Mouse (Mus musculus) adrenal gland, postnatal 14 days (tissue): ENCODE data around the gene Iqgap3. TPM values are rescaled to one million over a fixed set of nuclear protein-coding genes. Genes with fewer than 3 reads are reported as not detected.

Experiments
- DNase-seq: peaks from one replicate; pipeline ENCODE4 v3.0.0; 2021; ENCODE audit warnings: mixed read lengths
- total RNA-seq: library from RNA; stranded (reverse); gene quantifications from 2 replicates; pipeline ENCODE4 v1.2.3, GENCODE M21; 2021

Gene Iqgap3
- total RNA-seq, 1 experiment from 2014 or later = 8.0 TPM

- DNase-seq = no peak
Observed at GRCm38 (mm10) chr3:88094126-88094525, 12.4 kb downstream of the Iqgap3 start.

DNA sequence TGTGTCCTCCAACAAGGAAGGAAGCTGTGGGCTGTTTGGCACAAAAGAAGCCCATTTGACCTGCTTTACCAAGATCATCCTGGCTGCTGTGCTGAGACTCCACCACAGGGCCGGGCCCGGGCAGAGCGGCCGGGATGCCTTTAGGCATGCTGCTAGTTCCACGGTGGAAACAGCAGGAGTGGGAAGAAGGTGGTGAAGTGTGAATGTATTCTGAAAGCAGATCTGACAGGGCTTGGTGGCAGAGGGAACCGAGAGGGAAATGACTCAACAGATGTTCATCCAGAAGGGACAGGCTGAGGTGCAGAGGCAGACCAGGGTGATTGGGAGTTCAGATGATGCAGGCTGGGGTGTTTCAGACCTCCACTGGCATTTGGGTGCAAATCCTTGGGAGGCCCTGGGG is 15.9 kb downstream of the Iqgap3 start:
- no peak for DNase-seq

- no peak for DNase-seq
Observed at GRCm38 (mm10) chr3:88100251-88100650, 18.5 kb downstream of the Iqgap3 start.

DNA sequence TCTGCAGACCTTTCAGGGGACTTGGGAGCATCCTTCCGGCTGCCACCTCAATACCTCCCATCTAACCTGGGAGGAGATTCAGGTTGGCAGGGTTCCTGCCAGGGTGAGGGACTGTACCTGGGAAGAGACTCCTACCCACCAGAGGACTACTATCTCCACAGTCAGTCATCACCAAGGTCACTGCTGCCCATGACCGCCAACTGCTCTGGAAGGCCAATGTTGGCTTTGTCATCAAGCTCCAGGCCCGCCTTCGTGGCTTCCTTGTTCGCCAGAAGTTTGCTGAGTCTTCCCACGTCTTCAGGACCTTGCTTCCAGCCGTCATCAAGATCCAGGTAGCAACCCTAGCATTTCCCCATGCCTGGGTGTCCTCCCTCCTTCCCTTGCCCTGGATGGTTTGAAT is 20.0 kb downstream of the Iqgap3 start:
- peak; percentile 34 for DNase-seq

GRCm38 (mm10) chr3:88102196-88102595 is 20.4 kb downstream of the Iqgap3 start:
- DNase-seq = no peak

DNA sequence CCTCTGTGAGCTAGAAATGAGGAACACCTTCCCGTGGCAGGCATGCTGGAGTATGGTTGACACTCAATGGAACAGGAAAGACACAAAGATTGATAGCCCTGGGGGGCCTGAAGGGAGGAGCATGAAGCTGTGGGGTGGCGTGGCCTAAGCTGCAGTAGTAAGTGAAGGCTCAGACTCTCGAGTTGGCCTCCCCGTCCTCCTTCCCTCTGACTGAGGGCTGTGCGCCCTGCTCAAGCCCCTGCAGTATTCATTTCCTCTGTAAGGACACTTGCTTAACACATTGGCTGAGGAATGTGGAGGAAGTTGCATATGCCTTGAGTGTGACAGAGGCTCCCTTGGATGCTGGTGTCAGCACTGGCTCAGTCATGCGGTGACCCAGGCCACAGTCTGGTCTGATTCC is 20.8 kb downstream of the Iqgap3 start:
- no peak for DNase-seq

GRCm38 (mm10) chr3:88106126-88106525 is 24.4 kb downstream of the Iqgap3 start:
- DNase-seq = no peak

DNA sequence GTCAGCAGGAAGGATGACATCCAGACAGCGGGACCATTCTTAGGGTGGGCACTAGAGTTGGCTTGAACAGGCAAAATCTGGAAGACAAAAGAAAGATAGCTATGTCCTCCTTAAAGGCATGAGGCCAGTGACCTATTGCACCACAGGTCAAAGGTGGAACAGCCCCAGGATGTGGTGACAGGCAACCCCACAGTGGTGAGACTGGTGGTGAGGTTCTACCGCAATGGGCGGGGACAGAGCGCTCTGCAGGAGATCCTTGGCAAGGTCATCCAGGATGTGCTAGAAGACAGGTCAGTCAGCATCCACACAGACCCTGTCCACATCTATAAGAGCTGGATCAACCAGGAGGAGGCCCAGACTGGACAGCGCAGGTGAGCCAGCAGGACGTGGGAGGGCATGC is 27.4 kb downstream of the Iqgap3 start:
- no peak for DNase-seq

DNA sequence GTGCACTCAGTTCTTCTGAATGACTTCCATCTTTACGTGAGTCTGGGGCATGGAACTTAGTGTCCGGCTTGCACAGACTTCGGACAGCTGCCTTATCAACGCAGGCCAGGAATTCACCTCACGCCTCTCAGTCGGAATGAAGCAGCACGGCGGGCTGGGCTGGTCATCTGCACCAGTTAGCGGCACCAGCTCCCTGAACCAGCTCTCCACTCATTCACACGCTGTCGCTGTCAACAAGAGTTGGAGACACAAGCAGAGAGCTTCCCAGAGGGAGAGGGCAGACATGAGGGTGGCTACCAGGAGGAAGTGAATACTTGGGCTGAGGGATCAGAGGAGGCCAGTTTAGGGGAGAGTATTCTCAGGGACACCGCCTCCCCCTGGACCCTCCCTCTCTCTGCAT is 32.6 kb downstream of the Iqgap3 start:
- DNase-seq = no peak

DNA sequence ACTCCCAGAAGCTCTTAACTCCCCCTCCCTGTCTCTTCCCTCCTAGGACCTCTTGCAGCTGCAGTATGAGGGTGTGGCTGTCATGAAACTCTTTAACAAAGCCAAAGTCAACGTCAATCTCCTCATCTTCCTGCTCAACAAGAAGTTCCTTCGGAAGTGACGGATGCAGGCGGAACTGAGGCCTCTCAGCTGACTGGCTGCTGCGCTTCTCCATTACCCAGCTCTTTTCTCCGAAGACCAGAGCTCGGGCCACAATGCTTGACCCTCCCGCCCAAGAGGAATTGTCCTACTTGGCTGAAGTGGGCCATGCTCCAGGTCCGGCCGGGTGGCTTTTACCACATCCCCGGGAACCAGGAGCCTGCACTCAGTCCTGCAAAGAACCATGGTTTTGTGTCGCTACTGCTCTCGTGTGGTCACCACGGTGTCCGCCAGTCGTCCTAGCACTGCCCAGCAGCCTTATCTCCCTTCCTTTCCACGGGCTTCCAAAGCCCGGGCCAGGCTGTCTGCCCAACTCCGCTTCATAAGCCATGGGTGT is 38.4 kb downstream of the Iqgap3 start:
- DNase-seq = no peak

GRCm38 (mm10) chr3:88121164-88122131 is 39.7 kb downstream of the Iqgap3 start:
- no peak for DNase-seq

DNA sequence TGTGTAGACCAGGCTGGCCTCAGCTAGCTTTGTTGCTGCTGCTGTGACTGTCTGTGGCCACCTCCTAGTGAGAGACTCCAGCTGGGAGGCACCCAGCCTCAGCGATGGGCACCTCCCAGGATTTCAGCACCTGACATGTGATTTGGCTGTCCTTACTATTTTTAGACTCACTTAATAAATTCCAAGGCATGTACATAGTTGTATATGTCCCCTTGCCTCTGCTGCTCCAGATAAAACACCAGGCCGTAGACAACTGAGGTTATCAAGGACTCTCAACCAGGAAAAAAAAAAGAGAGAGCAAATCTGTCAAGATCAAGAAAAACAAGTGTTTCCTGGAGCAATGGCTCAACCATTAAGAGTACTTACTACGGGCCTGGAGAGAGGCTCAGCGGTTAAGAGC is 43.4 kb downstream of the Iqgap3 start:
- no peak for DNase-seq

GRCm38 (mm10) chr3:88126181-88126580 is 44.4 kb downstream of the Iqgap3 start:
- DNase-seq = peak; percentile 41

DNA sequence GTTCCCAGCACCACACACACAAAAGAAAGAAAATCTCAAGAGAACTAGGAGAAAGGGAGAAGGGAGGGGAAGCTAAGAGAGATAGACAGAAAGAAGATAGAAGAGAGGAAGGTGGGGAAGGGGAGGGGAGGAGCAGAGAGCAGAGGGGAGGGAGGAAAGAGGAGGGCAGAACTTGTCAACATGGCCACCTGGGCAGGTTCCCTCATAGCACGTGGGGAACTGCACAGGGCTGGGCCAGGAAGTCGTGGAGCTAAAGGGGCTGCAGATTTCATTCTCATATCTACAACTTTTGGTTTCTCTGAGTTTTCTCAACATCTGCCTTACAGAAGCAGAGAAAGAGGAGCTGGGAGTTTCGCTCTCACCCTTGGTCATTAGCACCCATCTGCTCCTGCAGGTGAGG is 45.9 kb downstream of the Iqgap3 start:
- DNase-seq = no peak

DNA sequence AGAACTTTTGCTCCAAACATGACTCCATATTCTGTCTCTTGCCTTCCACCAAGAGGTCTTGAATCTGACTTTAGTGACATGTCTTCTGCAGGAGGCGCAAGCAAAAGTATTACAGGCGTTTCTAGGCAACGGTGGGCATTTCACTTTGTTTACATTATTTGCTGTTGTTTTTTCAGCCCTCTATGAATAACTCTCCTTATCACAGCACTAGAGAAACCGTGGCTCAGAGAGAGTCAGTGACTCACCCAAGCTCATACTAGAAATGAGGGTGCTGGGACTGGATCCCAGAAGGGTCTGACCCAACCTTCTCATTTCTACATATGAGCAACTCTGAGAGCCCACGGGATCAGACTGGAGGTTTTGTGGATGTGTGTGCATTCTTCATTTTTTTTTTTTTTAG is 46.3 kb downstream of the Iqgap3 start:
- DNase-seq = no peak

DNA sequence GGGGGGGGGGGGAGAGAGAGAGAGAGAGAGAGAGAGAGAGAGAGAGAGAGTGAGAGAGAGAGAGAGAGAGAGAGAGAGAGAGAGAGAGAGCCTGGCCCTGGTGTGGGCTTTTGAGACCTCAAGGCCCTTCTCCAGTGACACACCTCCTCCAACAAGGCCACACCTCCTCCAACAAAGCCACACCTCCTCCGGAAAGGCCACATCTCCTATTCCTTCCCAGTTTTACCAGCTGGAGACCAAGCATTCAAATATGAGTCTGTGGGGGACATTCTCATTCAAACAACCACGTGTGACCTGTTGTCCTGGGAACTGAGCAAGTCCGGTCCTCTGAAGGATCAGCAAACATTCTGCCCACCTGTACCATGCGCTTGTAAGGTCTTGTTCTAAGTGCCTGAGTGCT is 47.2 kb downstream of the Iqgap3 start:
- DNase-seq = no peak

DNA sequence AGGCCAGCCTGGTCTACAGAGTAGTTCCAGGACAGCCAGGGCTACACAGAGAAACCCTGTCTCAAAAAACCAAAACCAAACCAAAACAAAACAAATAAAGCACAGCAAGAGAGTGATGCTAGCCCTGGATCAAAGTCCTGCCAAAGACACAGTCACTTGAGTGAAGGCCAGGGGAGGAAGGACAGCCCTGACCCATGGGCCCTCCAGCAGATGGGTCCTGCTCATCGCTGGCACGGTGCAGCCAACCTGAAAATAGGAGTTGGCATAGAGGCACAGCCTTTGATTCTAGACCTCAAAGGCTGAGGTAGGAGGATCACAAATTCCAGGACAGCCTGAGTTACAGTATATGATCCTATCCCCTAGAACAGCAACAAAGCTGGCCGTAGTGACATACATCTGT is 49.3 kb downstream of the Iqgap3 start:
- DNase-seq = peak; percentile 57

- no peak for DNase-seq
Observed at GRCm38 (mm10) chr3:88132492-88132891, 50.7 kb downstream of the Iqgap3 start.

GRCm38 (mm10) chr3:88133187-88133771 is 51.5 kb downstream of the Iqgap3 start:
- no peak for DNase-seq

DNA sequence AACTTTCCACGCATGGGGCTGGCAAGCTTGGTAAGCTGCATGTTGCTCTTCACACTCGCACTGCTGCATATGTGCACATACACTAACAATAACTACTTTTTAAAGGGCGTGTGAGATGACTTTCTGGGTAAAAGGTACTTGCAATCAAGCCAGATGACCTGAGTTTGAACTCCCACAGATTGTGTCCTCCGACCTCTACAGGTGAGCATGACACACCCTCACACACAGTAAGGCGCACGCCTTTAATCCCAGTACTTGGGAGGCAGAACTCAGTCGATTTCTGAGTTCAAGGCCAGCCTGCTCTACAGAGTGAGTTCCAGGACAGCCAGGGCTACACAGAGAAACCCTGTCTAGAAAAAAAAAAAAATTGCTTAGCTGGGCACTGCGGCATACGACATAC is 54.6 kb downstream of the Iqgap3 start:
- no peak for DNase-seq

GRCm38 (mm10) chr3:88136945-88137494 is 55.2 kb downstream of the Iqgap3 start:
- peak; percentile 51 for DNase-seq

DNA sequence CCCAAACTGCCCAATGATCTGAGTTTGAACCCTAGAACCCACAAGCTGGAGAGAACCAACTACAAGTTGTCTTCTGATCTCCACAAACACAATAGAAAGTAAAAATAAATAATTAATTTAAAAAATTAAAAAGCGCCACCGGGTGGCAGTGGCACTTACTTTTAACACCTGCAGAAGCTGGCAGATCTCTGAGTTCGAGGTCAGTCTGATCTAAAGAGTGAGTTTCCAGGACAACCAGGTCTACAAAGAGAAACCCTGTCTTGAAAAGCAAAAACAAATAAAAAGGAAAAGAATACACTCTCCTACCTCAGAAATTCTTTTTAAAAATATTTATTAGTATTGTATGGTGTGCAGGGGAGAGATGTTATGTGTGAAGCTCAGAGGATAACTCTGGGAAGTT is 56.0 kb downstream of the Iqgap3 start:
- DNase-seq = no peak
